Comparison of ENCODE assay signal across 17 mouse cellular contexts in the genomic region with DNA sequence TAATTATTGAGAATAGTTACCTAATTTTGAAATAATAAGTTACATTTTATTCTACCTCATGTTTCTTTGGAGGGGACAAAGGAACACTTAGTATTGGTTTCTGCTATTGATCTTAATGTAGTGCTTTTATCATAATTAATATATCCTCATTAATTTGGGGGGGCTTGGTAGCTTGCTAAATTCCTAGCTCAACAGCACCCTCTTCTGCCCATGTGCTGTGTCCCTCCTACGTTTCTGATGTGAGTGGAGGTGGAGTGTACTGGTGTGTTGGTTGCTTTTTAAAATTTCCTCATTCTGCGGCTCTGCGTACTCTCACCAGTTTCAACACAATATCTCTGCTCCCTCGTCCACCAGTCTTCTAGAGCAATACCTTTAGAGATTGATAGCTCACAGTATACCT.
A peak's percentile ranks its signal among the peaks of the same experiment; 100 is the strongest.
DNase-seq lines count a peak whose midpoint lies in the region; ATAC-seq and TF ChIP-seq lines count a peak whose summit lies in the region.
"Had no signal": no experiment of that assay in that cellular context is flagged by ENCODE, and none has a peak within 500 bp of the region (broad histone marks: within the 10 kb centered on the region; RNA-seq: fewer than 3 reads in every experiment).

No protein-coding gene starts in this region.

- H3K4me2 ChIP-seq in kidney, postnatal 0 days (ENCODE audit: low read length), result no peak overlapping the region
- H3K4me2 ChIP-seq in lung, embryonic 14.5 days, result no peak overlapping the region
- H3K4me2 ChIP-seq: hindbrain, embryonic 13.5 days; neural tube, embryonic 12.5 days had no signal

- TF ChIP-seq CTCF in kidney, postnatal 0 days (IDR thresholded peaks at IDR 0.05; ENCODE audit: low read depth), result peak; percentile 37; the same call in 1 of the 2 replicates
- peak; percentile 46 for TF ChIP-seq CTCF in lung, embryonic 14.5 days (IDR thresholded peaks at IDR 0.05; ENCODE audit: low read depth)

- H3K4me3 ChIP-seq in kidney, postnatal 0 days (replicated peaks; ENCODE audit: low read depth, low read length), result no peak overlapping the region
- no peak overlapping the region for H3K4me3 ChIP-seq in lung, embryonic 14.5 days (ENCODE audit: low read depth, low read length)
- H3K4me3 ChIP-seq: hindbrain, embryonic 13.5 days; neural tube, embryonic 12.5 days had no signal

- no peaks in the 10 kb centered on the region for H3K27me3 ChIP-seq in kidney, postnatal 0 days (ENCODE audit: insufficient read depth, low read length)
- H3K27me3 ChIP-seq in lung, embryonic 14.5 days (ENCODE audit: insufficient read depth, low read length), result no peaks in the 10 kb centered on the region
- H3K27me3 ChIP-seq: hindbrain, embryonic 13.5 days; neural tube, embryonic 12.5 days had no signal

- H3K9me3 ChIP-seq in kidney, postnatal 0 days (replicated peaks; ENCODE audit: low read length), result no peaks in the 10 kb centered on the region
- H3K9me3 ChIP-seq in lung, embryonic 14.5 days (ENCODE audit: low read depth, low read length), result no peaks in the 10 kb centered on the region
- H3K9me3 ChIP-seq: hindbrain, embryonic 13.5 days; neural tube, embryonic 12.5 days had no signal

- H3K27ac ChIP-seq in kidney, postnatal 0 days, result no peak overlapping the region
- no peak overlapping the region for H3K27ac ChIP-seq in lung, embryonic 14.5 days (ENCODE audit: low read depth)
- H3K27ac ChIP-seq: hindbrain, embryonic 13.5 days; neural tube, embryonic 12.5 days had no signal

- no peak overlapping the region for H3K9ac ChIP-seq in kidney, postnatal 0 days (ENCODE audit: low read depth, low read length)
- H3K9ac ChIP-seq in lung, embryonic 14.5 days, result no peak overlapping the region
- H3K9ac ChIP-seq: hindbrain, embryonic 13.5 days; liver, postnatal 0 days; neural tube, embryonic 12.5 days had no signal

- WGBS in kidney, postnatal 0 days, result 70% methylated on average over 4 of the region's 4 CpGs
- WGBS in lung, embryonic 14.5 days, result 64% methylated on average over 4 of the region's 4 CpGs

- peak; percentile 8 for DNase-seq in CD4-positive, CD25-positive, alpha-beta regulatory T cell, adult 2 months (ENCODE audit: low read depth, low spot score)
- DNase-seq in kidney, postnatal 0 days (ENCODE audit: low spot score), result no peak
- no peak for DNase-seq in kidney, adult 9 months
- DNase-seq in lung, embryonic 14.5 days, result peak; percentile 13
- DNase-seq in lung, postnatal 25 days (ENCODE audit: low spot score), result no peak
- DNase-seq in ovary, postnatal 14 days (ENCODE audit: low spot score), result no peak
- no peak for DNase-seq in heart, postnatal 4 days
- DNase-seq: adrenal gland, postnatal 14 days; cerebellum, adult 2 months; gastrocnemius, postnatal 10 days; kidney, adult 11 months; liver, postnatal 0 days; right cerebral cortex, postnatal 14 days; thymus, postnatal 14 days had no signal

- ATAC-seq in CD4-positive, CD25-positive, alpha-beta regulatory T cell, adult 4 months, result no peak
- no peak for ATAC-seq in kidney, postnatal 0 days (replicated peaks; ENCODE audit: low FRiP score, low read depth)
- ATAC-seq in lung, embryonic 14.5 days (ENCODE audit: insufficient read depth), result no peak
- ATAC-seq: liver, postnatal 0 days had no signal

- no peaks in the 10 kb centered on the region for H3K4me1 ChIP-seq in kidney, postnatal 0 days (replicated peaks; ENCODE audit: insufficient read depth, low read length)
- H3K4me1 ChIP-seq in lung, embryonic 14.5 days (ENCODE audit: insufficient read depth), result no peaks in the 10 kb centered on the region
- H3K4me1 ChIP-seq: hindbrain, embryonic 13.5 days; neural tube, embryonic 12.5 days had no signal

- no peaks in the 10 kb centered on the region for H3K36me3 ChIP-seq in kidney, postnatal 0 days (ENCODE audit: insufficient read depth, low read length)
- H3K36me3 ChIP-seq in lung, embryonic 14.5 days (ENCODE audit: insufficient read depth), result no peaks in the 10 kb centered on the region
- H3K36me3 ChIP-seq: hindbrain, embryonic 13.5 days; neural tube, embryonic 12.5 days had no signal

Comparison
In these comparisons a context has a peak if more than half of its experiments do, and no peak if none do; other contexts are left out.
1. DNase-seq: peak in CD4-positive, CD25-positive, alpha-beta regulatory T cell, adult 2 months (single experiment) and lung, embryonic 14.5 days (single experiment); none in kidney, postnatal 0 days (single experiment), kidney, adult 9 months (single experiment), lung, postnatal 25 days (single experiment), ovary, postnatal 14 days (single experiment) and heart, postnatal 4 days (single experiment).